In the genomic region with DNA sequence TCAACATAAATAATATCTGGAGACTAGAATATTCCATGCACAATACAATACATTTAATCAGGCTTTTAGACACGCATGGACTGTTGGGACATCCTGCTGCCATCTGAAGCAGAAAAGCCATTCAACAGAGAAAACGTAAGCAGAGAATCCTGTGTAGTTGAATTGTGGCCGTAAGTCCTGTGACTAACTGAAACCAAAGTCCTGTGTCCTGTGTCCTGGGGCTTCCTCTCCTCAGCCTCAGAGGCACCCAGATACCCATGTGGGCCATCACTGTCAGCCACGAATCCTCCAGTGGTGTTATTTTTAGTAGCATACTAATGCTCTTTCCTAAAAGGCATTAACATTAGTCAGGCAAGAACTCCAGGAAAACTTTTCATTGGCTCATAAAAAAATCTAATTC, we compare ENCODE assay signal across 26 mouse cellular contexts.
"Had no signal": no experiment of that assay in that cellular context is flagged by ENCODE, and none has a peak within 500 bp of the region (broad histone marks: within the 10 kb centered on the region; RNA-seq: fewer than 3 reads in every experiment).

No protein-coding gene starts in this region.

- ATAC-seq: hindbrain, embryonic 16.5 days; inflammation-experienced regulatory T-cells, adult 6 months; intestine, embryonic 15.5 days; intestine, postnatal 0 days had no signal

- H3K9me3 ChIP-seq: heart, embryonic 13.5 days; heart, embryonic 15.5 days; hindbrain, embryonic 12.5 days; intestine, embryonic 15.5 days; liver, embryonic 13.5 days; liver, embryonic 15.5 days had no signal

- H3K9ac ChIP-seq: heart, embryonic 13.5 days; heart, embryonic 15.5 days; hindbrain, embryonic 12.5 days; hindbrain, embryonic 14.5 days; intestine, embryonic 15.5 days; liver, embryonic 13.5 days; liver, embryonic 15.5 days had no signal

- H3K4me3 ChIP-seq: gastrocnemius, adult 2 months; heart, adult 2 months; heart, embryonic 13.5 days; heart, embryonic 15.5 days; hindbrain, embryonic 12.5 days; intestine, embryonic 15.5 days; layer of hippocampus, adult 2 months; left cerebral cortex, adult 2 months; liver, embryonic 13.5 days; liver, embryonic 15.5 days had no signal

- DNase-seq: gastrocnemius, adult 2 months; gastrocnemius, postnatal 10 days; gastrocnemius, postnatal 25 days; heart, adult 2 months; heart, postnatal 14 days; heart, postnatal 4 days; kidney, adult 18-20 months; kidney, adult 8-10 months; kidney, postnatal 10 days; kidney, postnatal 25 days; kidney, postnatal 4 days; liver; liver, embryonic 13.5 days had no signal

- H3K27ac ChIP-seq: gastrocnemius, adult 2 months; heart, adult 2 months; heart, embryonic 13.5 days; heart, embryonic 15.5 days; hindbrain, embryonic 12.5 days; hindbrain, embryonic 14.5 days; intestine, embryonic 15.5 days; layer of hippocampus, adult 2 months; left cerebral cortex, adult 2 months; liver, embryonic 13.5 days; liver, embryonic 15.5 days had no signal

- H3K36me3 ChIP-seq: heart, embryonic 13.5 days; heart, embryonic 15.5 days; hindbrain, embryonic 12.5 days; intestine, embryonic 15.5 days; liver, embryonic 13.5 days; liver, embryonic 15.5 days had no signal

- H3K4me1 ChIP-seq: liver, embryonic 13.5 days; liver, embryonic 15.5 days had no signal

- H3K27me3 ChIP-seq: heart, embryonic 13.5 days; heart, embryonic 15.5 days; hindbrain, embryonic 12.5 days; intestine, embryonic 15.5 days; liver, embryonic 13.5 days; liver, embryonic 15.5 days had no signal

- H3K4me2 ChIP-seq: heart, embryonic 11.5 days; heart, embryonic 13.5 days; heart, embryonic 15.5 days; hindbrain, embryonic 12.5 days; hindbrain, embryonic 14.5 days; intestine, embryonic 15.5 days; liver, embryonic 11.5 days; liver, embryonic 13.5 days; liver, embryonic 15.5 days had no signal
